Mouse (Mus musculus) neutrophil, adult 83 days (primary cell): ENCODE results near the gene Zfp597. TPM values are rescaled to one million over a fixed set of nuclear protein-coding genes. Genes with fewer than 3 reads are reported as not detected.

Source experiments
- total RNA-seq, 2 experiments: library from RNA; stranded (reverse); gene quantifications; one replicate each; pipeline ENCODE4 v1.2.4; 2023

Gene Zfp597
- total RNA-seq, result 10 to 100 TPM; 20.3 to 24.6 TPM

GRCm38 (mm10) chr16:3884201-3885064 lies at the start of gene Zfp597, which contains the start of gene Gm20695:
TSS of gene Zfp597 (minus strand) at chr16:3884561.
TSS of gene Gm20695 (plus strand) at chr16:3884648.

GRCm38 (mm10) chr16:3908537-3909111 lies 24.3 kb upstream of the Zfp597 start, which contains the start of the genes 1700037C18Rik and Cluap1:
TSS of gene 1700037C18Rik (minus strand) at chr16:3908689.
TSS of gene Cluap1 (plus strand) at chr16:3908801.

GRCm38 (mm10) chr16:3872216-3873047 lies 11.9 kb downstream of the Zfp597 start, which contains the start of gene Naa60:
TSS of gene Naa60 (plus strand) at chr16:3872375.

GRCm38 (mm10) chr16:3846711-3847518 lies 37.4 kb downstream of the Zfp597 start, which contains the start of gene Zfp174:
TSS of gene Zfp174 (plus strand) at chr16:3847268.

GRCm38 (mm10) chr16:3830588-3831109 lies 53.7 kb downstream of the Zfp597 start, which contains the start of gene Olfr15:
TSS of gene Olfr15 (plus strand) at chr16:3830878.

Other genes with a start within 250 kb of the Zfp597 start
- gene Mefv, start 166.5 kb downstream of the Zfp597 start, total RNA-seq, result 10 to 100 TPM; 28.7 to 34.3 TPM
- gene Zfp263, start 140.5 kb downstream of the Zfp597 start, total RNA-seq, result 10 to 100 TPM; 28.8 to 31.1 TPM
- gene Olfr15, start 53.7 kb downstream of the Zfp597 start, total RNA-seq, result not detected
- gene Zfp174, start 37.3 kb downstream of the Zfp597 start, total RNA-seq, result under 1 TPM; 0.31 to 0.35 TPM
- 100 to 1,000 TPM; 118 to 123 TPM for gene Naa60, start 12.2 kb downstream of the Zfp597 start, total RNA-seq
- gene Gm20695, start 87 bp upstream of the Zfp597 start, total RNA-seq, result 1 to 10 TPM in 1 of 2 experiments, under 1 TPM in 1; 0.46 to 1.1 TPM
- 1 to 10 TPM; 4.1 to 6.1 TPM for gene 1700037C18Rik, start 24.1 kb upstream of the Zfp597 start, total RNA-seq
- 10 to 100 TPM; 10.7 to 12.0 TPM for gene Cluap1, start 24.2 kb upstream of the Zfp597 start, total RNA-seq
- 1 to 10 TPM in 1 of 2 experiments, under 1 TPM in 1; 0.90 to 1.6 TPM for gene Nlrc3, start 92.1 kb upstream of the Zfp597 start, total RNA-seq
- gene Slx4, start 119.2 kb upstream of the Zfp597 start, total RNA-seq, result 10 to 100 TPM; 30.5 to 31.5 TPM
- gene Dnase1, start 152.4 kb upstream of the Zfp597 start, total RNA-seq, result not detected
- 10 to 100 TPM; 32.3 to 36.0 TPM for gene Trap1, start 193.3 kb upstream of the Zfp597 start, total RNA-seq